ENCODE assay signal across 1 mouse cellular context in genomic region chr2:71367125-71367880, GRCm38 (mm10).
TF ChIP-seq lines count a peak whose summit lies in the region.

Slc25a12 (minus strand) TSS chr2:71367749.

TF ChIP-seq in CH12.LX, 34 proteins besides CTCF, POLR2A, EP300 and RAD21 (continued from another document):
- no peak for TF ChIP-seq SMC3 (IDR thresholded peaks at IDR 0.05; ENCODE audit: low read depth, low read length)
- no peak for TF ChIP-seq PAX5 (IDR thresholded peaks at IDR 0.05; ENCODE audit: low read length)
- TF ChIP-seq CHD2 (IDR thresholded peaks at IDR 0.05; ENCODE audit: low read length), result peak; percentile 93
- no peak for TF ChIP-seq ELF1 (IDR thresholded peaks at IDR 0.05; ENCODE audit: low read depth, low read length)
- peak; percentile 59; the same call in 1 of the 2 replicates for TF ChIP-seq TBP (conservative IDR thresholded peaks at IDR 0.05; ENCODE audit: low read depth, low read length)
- TF ChIP-seq JUN (IDR thresholded peaks at IDR 0.05; ENCODE audit: insufficient read depth, low read depth, low read length), result no peak
TF ChIP-seq in CH12.LX: peak in this region for 14.
